Mouse (Mus musculus) forelimb bud, embryonic 11.5 days (tissue): Measurements from ENCODE around the gene Lin9.
"Not testable (repeated sequence)": the region's sequence is repeated elsewhere in the genome, so short reads cannot be mapped to it uniquely, and the experiment has no call there.

Experiments
- DNase-seq: peaks from one replicate; pipeline ENCODE4 v3.0.0-alpha.2; 2012; ENCODE audit warnings: low read depth, low spot score

The Lin9 gene

DNA sequence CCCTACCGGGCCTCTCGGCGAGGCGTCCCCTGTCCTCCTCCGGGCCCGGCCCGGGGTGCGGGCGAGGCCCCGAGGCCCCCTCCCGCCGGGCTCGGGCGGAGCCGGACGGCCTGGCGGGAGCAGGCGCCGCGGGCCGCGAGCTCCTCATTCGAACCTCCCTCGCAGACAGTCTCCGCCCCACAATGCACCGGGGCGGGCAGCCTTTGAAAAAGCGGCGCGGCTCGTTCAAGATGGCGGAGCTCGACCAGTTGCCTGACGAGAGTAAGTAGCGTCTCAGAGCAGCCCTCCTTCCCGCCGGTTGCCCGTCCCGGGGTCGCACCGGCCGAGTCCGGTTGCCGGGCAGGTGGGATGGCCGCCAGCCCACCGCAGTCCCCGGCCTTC lies at the start of gene Lin9:
Lin9 (plus strand) TSS at position 14 of the 381 bp plus-strand sequence.
- peak; percentile 91 for DNase-seq

DNA sequence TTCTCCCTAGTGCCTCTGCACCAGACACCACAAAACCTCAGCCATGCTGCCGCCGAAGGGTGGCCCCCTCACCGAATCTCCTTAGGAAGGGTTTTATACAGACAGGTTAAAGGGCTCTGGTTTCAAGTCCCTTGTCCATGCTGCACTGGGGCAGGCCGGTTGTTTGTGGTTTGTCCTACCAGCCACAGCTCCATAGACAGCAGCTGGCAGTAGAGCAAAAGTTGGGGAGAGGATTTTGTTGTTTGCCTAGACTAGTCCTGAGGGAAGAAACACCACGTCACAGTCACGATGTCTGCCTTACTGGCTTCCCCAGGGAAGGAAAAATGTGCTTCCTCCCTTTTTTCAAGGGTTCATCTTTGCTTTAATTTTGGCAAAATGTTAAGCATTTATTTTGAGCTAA lies 40.4 kb upstream of the Lin9 start:
- no peak for DNase-seq

DNA sequence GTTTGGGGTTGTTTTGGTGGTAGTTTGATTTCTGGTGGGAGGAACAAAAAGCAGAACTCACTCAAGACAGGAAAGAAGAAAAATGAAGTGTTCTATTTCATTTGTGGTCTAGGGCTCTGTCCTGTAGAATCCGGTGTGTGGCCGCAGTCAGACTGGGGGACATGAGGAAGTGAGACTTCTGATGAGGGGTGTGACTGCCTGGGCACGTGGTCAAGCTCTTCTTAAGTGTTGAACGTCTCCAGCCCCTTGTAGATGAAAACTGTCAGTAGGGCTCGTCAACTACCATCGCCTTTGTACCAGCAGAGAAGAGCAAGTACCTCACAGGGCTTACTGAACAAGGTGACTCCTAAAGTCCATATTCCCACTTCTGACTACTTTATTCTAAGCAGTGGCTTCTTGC lies 39.1 kb upstream of the Lin9 start:
- DNase-seq: no peak

GRCm38 (mm10) chr1:180604579-180604978 lies 36.4 kb upstream of the Lin9 start:
- DNase-seq: no peak

- no peak for DNase-seq
Observed at GRCm38 (mm10) chr1:180606106-180606505, 34.8 kb upstream of the Lin9 start.

- DNase-seq: no peak
Observed at GRCm38 (mm10) chr1:180606796-180607577, 34.0 kb upstream of the Lin9 start.

DNA sequence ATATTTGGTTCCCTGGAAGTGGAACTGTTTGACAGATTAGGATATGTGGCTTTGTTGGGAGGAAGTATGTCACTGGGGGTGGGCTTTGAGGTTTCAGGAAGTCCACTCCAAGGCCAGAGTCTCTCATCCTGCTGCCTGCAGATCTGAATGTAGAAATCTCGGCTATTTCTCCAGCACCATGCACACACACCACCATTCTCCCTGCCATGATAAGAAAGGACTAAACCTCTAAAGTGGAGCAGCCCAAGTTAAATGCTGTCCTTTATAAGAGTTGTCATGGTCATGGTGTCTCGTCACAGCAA lies 33.4 kb upstream of the Lin9 start:
- DNase-seq: no peak

- not testable (repeated sequence) for DNase-seq
Observed at GRCm38 (mm10) chr1:180611842-180612241, 29.1 kb upstream of the Lin9 start.

DNA sequence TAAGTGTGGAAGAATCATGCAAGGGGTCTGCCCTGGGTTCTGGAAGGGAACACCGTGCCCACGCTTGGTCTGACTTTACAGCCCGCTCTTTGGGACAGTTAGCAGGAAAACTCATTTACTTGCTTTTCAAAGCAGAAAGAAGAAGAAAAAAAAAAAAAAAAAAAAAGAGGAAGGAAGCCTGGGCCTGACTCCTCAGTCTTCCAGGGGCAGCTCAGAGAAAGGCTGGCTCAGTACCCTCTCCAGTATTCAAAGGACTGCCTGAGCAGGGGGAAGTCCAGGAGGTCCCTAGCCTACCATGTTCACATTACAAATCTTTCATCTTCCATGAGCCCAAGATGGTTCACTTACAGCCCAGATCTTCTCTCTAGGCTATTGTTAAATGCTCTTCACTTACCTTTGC lies 24.2 kb upstream of the Lin9 start:
- no peak for DNase-seq

- DNase-seq: no peak
Observed at GRCm38 (mm10) chr1:180622389-180622788, 18.6 kb upstream of the Lin9 start.

DNA sequence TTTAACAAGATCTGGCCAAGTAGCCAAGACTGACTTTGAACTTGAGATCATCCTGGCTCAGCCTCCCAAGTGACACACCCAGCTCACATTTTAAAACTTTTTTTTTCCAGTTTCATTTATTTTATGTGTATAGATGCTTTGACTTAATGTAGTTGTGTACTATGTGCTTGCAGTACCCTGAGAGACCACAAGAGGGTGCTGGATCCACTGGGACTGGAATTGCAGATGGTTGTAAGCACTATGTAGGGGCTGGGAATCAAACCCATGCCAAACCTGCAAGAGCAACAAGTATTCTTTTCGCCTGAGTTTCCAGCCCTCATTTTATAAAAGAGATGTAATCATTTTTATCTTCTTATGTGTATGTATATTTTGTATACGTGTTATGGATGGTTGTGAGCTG lies 17.0 kb upstream of the Lin9 start:
- no peak for DNase-seq

GRCm38 (mm10) chr1:180626141-180626540 lies 14.8 kb upstream of the Lin9 start:
- DNase-seq: no peak

- DNase-seq: not testable (repeated sequence)
Observed at GRCm38 (mm10) chr1:180637796-180638195, 3.2 kb upstream of the Lin9 start.

DNA sequence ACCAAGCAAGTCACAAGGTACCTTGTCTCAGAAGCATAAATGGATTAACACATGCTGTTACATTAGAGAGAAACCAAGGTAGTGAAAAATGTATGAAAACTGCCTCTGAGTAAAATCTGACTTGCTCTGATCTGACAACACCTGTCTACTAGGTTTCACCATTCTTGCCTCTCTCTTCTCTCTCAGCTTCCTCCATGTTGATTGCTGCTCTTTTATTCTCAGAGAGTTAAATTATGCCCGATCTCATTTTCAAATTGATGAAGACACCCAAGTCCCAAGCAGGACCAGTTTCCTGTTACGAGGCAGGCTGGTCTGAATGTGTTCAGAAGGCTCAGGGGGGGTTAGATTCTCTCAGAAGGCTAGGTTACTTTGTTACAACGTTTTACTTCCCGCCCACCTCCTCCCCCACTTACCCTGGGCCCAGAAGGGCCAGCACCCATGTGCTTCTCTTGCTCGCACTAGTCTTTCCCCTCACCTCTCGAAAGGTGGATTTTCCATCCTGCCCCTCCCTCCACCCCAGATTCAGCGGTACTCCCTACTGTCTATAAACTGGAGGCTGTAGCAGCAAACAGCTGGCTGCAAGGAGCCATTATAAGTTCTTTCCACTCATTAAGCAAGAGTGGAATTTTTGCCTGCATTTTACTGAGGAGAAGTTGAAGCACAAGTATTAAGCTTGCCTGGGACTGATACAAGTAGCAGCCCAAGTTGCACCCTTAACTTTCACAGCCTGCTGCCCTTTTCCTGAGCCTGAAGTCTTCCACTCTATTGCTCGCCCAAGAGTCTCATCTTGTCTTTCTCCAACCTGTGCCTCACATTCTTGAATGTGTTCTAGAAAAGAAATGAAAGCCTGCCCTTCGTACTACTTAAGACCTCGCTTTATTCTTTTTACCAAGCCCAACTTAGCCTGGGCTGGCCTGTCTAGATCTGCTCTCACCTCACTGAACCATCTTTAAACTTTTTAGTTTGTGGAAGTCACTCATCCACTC lies 1.2 kb upstream of the Lin9 start:
- peak; percentile 12 for DNase-seq

- DNase-seq: peak; percentile 24
Observed at GRCm38 (mm10) chr1:180640605-180641125, 285 bp upstream of the Lin9 start.

GRCm38 (mm10) chr1:180641518-180642227 lies 723 bp downstream of the Lin9 start:
- DNase-seq: no peak

DNA sequence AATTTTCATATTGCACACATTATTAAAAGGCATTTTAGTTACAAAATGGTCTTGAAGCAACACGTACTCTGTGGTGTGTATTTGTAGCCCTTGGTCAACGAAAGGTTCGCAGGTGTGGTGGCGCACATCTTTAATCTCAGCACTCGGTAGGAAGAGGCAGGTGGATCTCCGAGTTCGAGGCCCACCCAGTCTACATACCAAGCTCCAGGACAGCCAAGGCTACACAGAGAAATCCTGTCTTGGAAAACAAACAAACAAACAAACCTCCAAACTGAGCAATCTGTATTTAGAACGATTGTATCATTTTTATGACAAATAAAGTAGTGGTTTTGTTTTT lies 1.2 kb downstream of the Lin9 start:
- no peak for DNase-seq

DNA sequence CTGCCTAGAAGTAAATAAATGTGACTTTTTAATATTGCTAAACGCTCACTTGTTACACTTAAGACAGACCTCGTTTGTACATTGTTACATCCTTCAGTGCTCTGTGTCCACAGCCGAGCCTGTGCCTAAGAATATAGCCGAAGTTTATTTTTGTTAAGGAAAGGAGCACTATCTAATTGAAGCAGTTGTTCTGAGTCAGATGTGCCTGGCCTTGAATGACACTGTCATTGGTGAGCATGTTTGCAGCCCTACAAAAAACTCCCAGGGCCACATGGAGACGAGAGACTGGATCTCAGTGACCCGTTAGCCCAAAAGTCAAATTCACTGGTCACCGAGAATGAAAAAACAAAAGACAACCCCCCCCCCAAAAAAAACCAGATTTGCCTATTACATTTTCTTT lies 50.3 kb downstream of the Lin9 start:
- no peak for DNase-seq

DNA sequence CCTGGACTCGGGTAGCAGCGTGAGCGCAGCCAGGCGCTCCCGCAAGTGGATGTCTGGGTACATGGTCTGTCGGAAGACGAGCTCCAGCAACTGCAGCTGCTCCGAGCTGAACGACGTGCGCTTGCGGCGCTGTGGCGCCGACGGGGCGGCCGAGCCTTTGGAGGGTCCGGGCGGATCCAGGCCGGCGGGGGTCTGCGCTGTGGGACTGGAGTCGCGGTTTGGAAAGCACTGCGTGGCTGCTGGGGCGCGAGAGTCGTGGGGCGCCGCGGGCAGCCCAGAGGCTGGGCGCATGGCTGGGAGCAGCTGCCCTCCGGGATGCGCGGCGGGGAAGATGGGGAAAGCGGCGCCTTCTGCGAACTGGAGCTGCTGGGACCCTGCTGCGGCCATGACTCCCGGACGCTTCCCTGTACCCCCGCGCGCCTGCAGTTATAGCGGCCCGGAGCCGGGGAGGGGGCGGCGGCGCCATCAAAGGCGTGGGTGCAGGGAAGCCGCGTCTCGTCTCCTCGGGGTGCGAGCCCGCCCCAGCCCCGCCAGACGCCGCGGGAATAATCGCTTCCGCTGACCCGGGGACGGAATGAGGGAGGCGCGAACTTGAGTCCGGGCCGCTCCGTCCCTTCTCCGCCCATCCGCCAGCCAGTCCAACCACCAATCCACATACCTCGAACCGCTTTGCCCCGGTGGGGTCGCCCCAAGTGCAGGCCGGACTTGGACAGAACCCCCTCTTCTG lies 55.8 kb downstream of the Lin9 start, which contains the start of gene Mixl1:
Mixl1 (minus strand) TSS at position 409 of the 727 bp plus-strand sequence.
- peak; percentile 47 for DNase-seq

- DNase-seq: no peak
Observed at GRCm38 (mm10) chr1:180698063-180698462, 57.1 kb downstream of the Lin9 start.

DNA sequence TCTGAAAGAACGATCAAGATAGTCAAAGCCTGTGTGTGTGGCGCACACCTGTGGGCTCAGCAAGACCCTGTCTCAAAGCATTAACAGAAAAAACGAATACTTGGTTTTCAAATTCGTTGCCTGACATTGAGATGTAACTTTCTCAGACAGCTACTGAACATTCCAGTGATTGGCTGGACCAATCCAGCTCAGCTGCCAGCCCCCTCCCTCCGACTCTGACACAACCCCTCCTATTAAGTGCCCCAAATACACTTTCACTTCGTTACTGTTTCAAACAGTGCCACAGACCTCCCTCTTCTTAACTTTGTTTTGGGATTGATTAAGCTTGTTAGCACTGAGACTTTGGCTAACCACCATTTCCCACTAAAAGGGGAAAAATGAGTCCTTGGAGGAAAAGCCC lies 62.5 kb downstream of the Lin9 start:
- no peak for DNase-seq
